Mouse (Mus musculus): ENCODE measurements around the gene Fam131c. TPM values are rescaled to one million over a fixed set of nuclear protein-coding genes. Genes with fewer than 3 reads are reported as not detected.

The Fam131c gene
- polyA plus RNA-seq, 1 experiment from 2014 or later, result 3.1 TPM

DNA sequence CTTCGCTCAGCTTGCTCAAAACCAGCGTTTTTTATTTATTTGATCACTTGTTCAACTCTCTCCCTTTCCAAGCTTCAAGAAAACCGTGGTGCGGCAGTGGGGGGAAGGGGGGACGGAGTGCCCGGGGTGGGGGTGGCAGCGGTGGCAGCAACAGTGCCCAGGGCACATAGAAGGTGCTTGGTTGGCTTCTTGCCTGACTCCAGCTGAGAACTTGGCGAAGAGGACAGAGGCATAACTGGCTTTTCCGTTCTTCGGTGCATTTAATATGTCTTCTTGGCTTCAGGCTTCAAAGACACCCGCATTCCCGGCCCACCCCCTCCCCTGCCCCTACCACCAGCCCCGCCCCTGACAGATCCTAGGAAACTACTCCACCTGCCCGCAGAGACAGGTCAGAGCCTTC lies 64.6 kb downstream of the Fam131c start:
- H3K4me1 ChIP-seq (replicated peaks; ENCODE audit: insufficient read depth, low read length), result no peaks in the 10 kb centered on the region
- H3K4me2 ChIP-seq (ENCODE audit: low read length), result no peak overlapping the region
- ATAC-seq (replicated peaks; ENCODE audit: low FRiP score, low read depth), result no peak
- 52% methylated on average over 13 of the region's 14 CpGs for WGBS
- no peak overlapping the region for H3K9ac ChIP-seq (ENCODE audit: low read depth, low read length)
- H3K27me3 ChIP-seq (ENCODE audit: insufficient read depth, low read length), result no peaks in the 10 kb centered on the region
- H3K36me3 ChIP-seq (ENCODE audit: insufficient read depth, low read length), result no peaks in the 10 kb centered on the region
- no peak overlapping the region for H3K4me3 ChIP-seq (replicated peaks; ENCODE audit: low read depth, low read length)
- H3K27ac ChIP-seq, result no peak overlapping the region
- no peaks in the 10 kb centered on the region for H3K9me3 ChIP-seq (replicated peaks; ENCODE audit: low read length)
- no peak for TF ChIP-seq CTCF (IDR thresholded peaks at IDR 0.05; ENCODE audit: low read depth)
- no peak for DNase-seq (ENCODE audit: low spot score)

DNA sequence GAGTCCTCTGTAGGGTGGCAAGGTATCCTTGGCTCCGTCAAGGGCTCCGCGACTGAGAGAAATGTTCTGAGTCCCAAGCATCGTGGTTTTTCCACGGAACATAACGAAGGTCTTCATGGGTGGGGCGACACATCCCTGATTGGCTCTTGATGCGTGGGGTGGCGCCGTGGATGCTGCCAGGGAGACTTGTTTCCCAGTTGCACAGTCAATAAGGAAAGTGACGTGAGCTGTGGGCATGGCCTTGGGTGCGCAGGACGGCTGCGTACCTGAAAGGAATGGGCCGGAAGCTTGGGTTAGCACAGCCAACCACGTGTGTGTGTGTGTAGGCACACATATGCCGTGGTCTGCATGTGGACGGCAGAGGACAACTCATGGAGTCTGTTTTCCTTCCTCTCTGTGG lies 65.2 kb downstream of the Fam131c start:
- no peaks in the 10 kb centered on the region for H3K27me3 ChIP-seq (ENCODE audit: insufficient read depth, low read length)
- H3K9me3 ChIP-seq (replicated peaks; ENCODE audit: low read length), result no peaks in the 10 kb centered on the region
- no peak for TF ChIP-seq CTCF (IDR thresholded peaks at IDR 0.05; ENCODE audit: low read depth)
- no peak overlapping the region for H3K4me2 ChIP-seq (ENCODE audit: low read length)
- DNase-seq (ENCODE audit: low spot score) (no peak), ATAC-seq (replicated peaks; ENCODE audit: low FRiP score, low read depth) (no peak)
- no peak overlapping the region for H3K27ac ChIP-seq
- no peak overlapping the region for H3K4me3 ChIP-seq (replicated peaks; ENCODE audit: low read depth, low read length)
- no peaks in the 10 kb centered on the region for H3K36me3 ChIP-seq (ENCODE audit: insufficient read depth, low read length)
- no peaks in the 10 kb centered on the region for H3K4me1 ChIP-seq (replicated peaks; ENCODE audit: insufficient read depth, low read length)
- no peak overlapping the region for H3K9ac ChIP-seq (ENCODE audit: low read depth, low read length)
- WGBS, result 86% methylated on average over 18 of the region's 18 CpGs

Small RNA genes lying within 50 kb of the gene (microRNA-seq; reads per million reads assigned to microRNA genes)
- gene Gm25690, result not detected

Other genes with a start within 250 kb of the Fam131c start
- 38.0 and 40.4 TPM in 2 replicates for gene Szrd1, start 228.4 kb upstream of the Fam131c start, polyA plus RNA-seq (2015; fragmentation: Nextera tagmentation; extraction: Ambion mirVana)
- gene Fbxo42, start 220.3 kb upstream of the Fam131c start, polyA plus RNA-seq (2015; fragmentation: Nextera tagmentation; extraction: Ambion mirVana), result 14.6 and 16.1 TPM in 2 replicates
- gene Rsg1, start 154.3 kb upstream of the Fam131c start, polyA plus RNA-seq (2015; fragmentation: Nextera tagmentation; extraction: Ambion mirVana), result 2.7 and 3.1 TPM in 2 replicates
- gene Arhgef19, start 128.7 kb upstream of the Fam131c start, polyA plus RNA-seq (2015; fragmentation: Nextera tagmentation; extraction: Ambion mirVana), result 5.2 and 5.7 TPM in 2 replicates
- 5.6 and 5.8 TPM in 2 replicates for gene Epha2, start 67.0 kb upstream of the Fam131c start, polyA plus RNA-seq (2015; fragmentation: Nextera tagmentation; extraction: Ambion mirVana)
- 57.7 and 58.1 TPM in 2 replicates for gene Clcnka, start 30.5 kb downstream of the Fam131c start, polyA plus RNA-seq (2015; fragmentation: Nextera tagmentation; extraction: Ambion mirVana)
- 155 and 161 TPM in 2 replicates for gene Clcnkb, start 47.8 kb downstream of the Fam131c start, polyA plus RNA-seq (2015; fragmentation: Nextera tagmentation; extraction: Ambion mirVana)
- gene Hspb7, start 52.6 kb downstream of the Fam131c start, polyA plus RNA-seq (2015; fragmentation: Nextera tagmentation; extraction: Ambion mirVana), result 0.29 and 0.41 TPM in 2 replicates
- gene Srarp, start 67.9 kb downstream of the Fam131c start, polyA plus RNA-seq (2015; fragmentation: Nextera tagmentation; extraction: Ambion mirVana), result 0.41 and 0.47 TPM in 2 replicates
- gene Zbtb17, start 76.4 kb downstream of the Fam131c start, polyA plus RNA-seq (2015; fragmentation: Nextera tagmentation; extraction: Ambion mirVana), result 24.6 and 26.4 TPM in 2 replicates
- 6.2 and 6.6 TPM in 2 replicates for gene Spen, start 170.4 kb downstream of the Fam131c start, polyA plus RNA-seq (2015; fragmentation: Nextera tagmentation; extraction: Ambion mirVana)
- gene Fblim1, start 237.9 kb downstream of the Fam131c start, polyA plus RNA-seq (2015; fragmentation: Nextera tagmentation; extraction: Ambion mirVana), result 58.1 and 64.6 TPM in 2 replicates